Mouse (Mus musculus) adrenal gland, adult 8-10 months (tissue): ENCODE results near the gene Faiml. TPM values are rescaled to one million over a fixed set of nuclear protein-coding genes. Genes with fewer than 3 reads are reported as not detected.
A peak's percentile ranks its signal among the peaks of the same experiment; 100 is the strongest.

Source experiments
- DNase-seq: peaks from one replicate; pipeline ENCODE4 v3.0.0; 2022
- total RNA-seq, 4 experiments: library from RNA; stranded (reverse); gene quantifications; 2 replicates each; pipeline ENCODE4 v1.2.4; 2022

Gene Faiml
- total RNA-seq, result not detected

GRCm38 (mm10) chr9:99237139-99237538, at the start of gene Faiml:
Gene Faiml, minus strand, starts transcription at chr9:99237239.
- DNase-seq, result no peak

- DNase-seq, result no peak
Measured at GRCm38 (mm10) chr9:99258891-99259290, 21.9 kb upstream of the Faiml start.

GRCm38 (mm10) chr9:99256821-99257220, 19.8 kb upstream of the Faiml start:
- no peak for DNase-seq

GRCm38 (mm10) chr9:99256206-99256605, 19.2 kb upstream of the Faiml start:
- no peak for DNase-seq

- DNase-seq, result no peak
Measured at GRCm38 (mm10) chr9:99253861-99254260, 16.8 kb upstream of the Faiml start.

- no peak for DNase-seq
Measured at GRCm38 (mm10) chr9:99248906-99249305, 11.9 kb upstream of the Faiml start.

- no peak for DNase-seq
Measured at GRCm38 (mm10) chr9:99248304-99248703, 11.3 kb upstream of the Faiml start.

- no peak for DNase-seq
Measured at GRCm38 (mm10) chr9:99243895-99244293, 6.9 kb upstream of the Faiml start.

GRCm38 (mm10) chr9:99243190-99243894, 6.3 kb upstream of the Faiml start, which contains the start of gene Cep70:
Gene Cep70, plus strand, starts transcription at chr9:99243367.
- peak; percentile 94 for DNase-seq

- no peak for DNase-seq
Measured at GRCm38 (mm10) chr9:99242533-99243189, 5.6 kb upstream of the Faiml start.

- peak; percentile 47 for DNase-seq
Measured at GRCm38 (mm10) chr9:99242035-99242434, 5.0 kb upstream of the Faiml start.

GRCm38 (mm10) chr9:99240571-99240970, 3.5 kb upstream of the Faiml start:
- no peak for DNase-seq

- peak; percentile 33 for DNase-seq
Measured at GRCm38 (mm10) chr9:99239256-99239655, 2.2 kb upstream of the Faiml start.

- peak; percentile 28 for DNase-seq
Measured at GRCm38 (mm10) chr9:99238276-99238675, 1.2 kb upstream of the Faiml start.

GRCm38 (mm10) chr9:99229450-99229849, 7.6 kb downstream of the Faiml start:
- no peak for DNase-seq

- no peak for DNase-seq
Measured at GRCm38 (mm10) chr9:99224583-99224982, 12.5 kb downstream of the Faiml start.

GRCm38 (mm10) chr9:99221636-99222035, 15.4 kb downstream of the Faiml start:
- no peak for DNase-seq

- DNase-seq, result peak; percentile 27
Measured at GRCm38 (mm10) chr9:99217999-99218719, 18.9 kb downstream of the Faiml start.

GRCm38 (mm10) chr9:99216182-99216581, 20.9 kb downstream of the Faiml start:
- DNase-seq, result no peak

GRCm38 (mm10) chr9:99212643-99213042, 24.4 kb downstream of the Faiml start:
- DNase-seq, result no peak

- DNase-seq, result no peak
Measured at GRCm38 (mm10) chr9:99183043-99183670, 53.9 kb downstream of the Faiml start.

GRCm38 (mm10) chr9:99182121-99182520, 54.9 kb downstream of the Faiml start:
- DNase-seq, result no peak

- no peak for DNase-seq
Measured at GRCm38 (mm10) chr9:99180272-99180671, 56.8 kb downstream of the Faiml start.
